Comparison of ENCODE assay signal across 9 mouse cellular contexts in genomic region chr5:150839688-150840541, GRCm38 (mm10).
DNase-seq lines count a peak whose midpoint lies in the region; ATAC-seq and TF ChIP-seq lines count a peak whose summit lies in the region.
"Had no signal": no experiment of that assay in that cellular context is flagged by ENCODE, and none has a peak within 500 bp of the region (broad histone marks: within the 10 kb centered on the region; RNA-seq: fewer than 3 reads in every experiment).

No protein-coding gene starts in this region.

- no peak overlapping the region for H3K9ac ChIP-seq in hindbrain, embryonic 15.5 days
- no peak overlapping the region for H3K9ac ChIP-seq in liver, adult 2 months (ENCODE audit: low read depth, low read length)
- no peak overlapping the region for H3K9ac ChIP-seq in midbrain, postnatal 0 days (replicated peaks; ENCODE audit: low read length, poor library complexity, severe bottlenecking)

- H3K9me3 ChIP-seq in hindbrain, embryonic 15.5 days: no peaks in the 10 kb centered on the region; the same call in 1 of the 2 replicates
- H3K9me3 ChIP-seq in midbrain, postnatal 0 days (ENCODE audit: low read length): peaks cover 5% of the 10 kb centered on the region; the same call in 1 of the 2 replicates

- TF ChIP-seq CTCF in gastrocnemius, adult 2 months (IDR thresholded peaks at IDR 0.05): no peak
- TF ChIP-seq CTCF in liver, adult 2 months (IDR thresholded peaks at IDR 0.05; ENCODE audit: low read depth, low read length): no peak
- no peak for TF ChIP-seq CTCF in midbrain, postnatal 0 days (IDR thresholded peaks at IDR 0.05)
- no peak for TF ChIP-seq CTCF in left cerebral cortex, adult 2 months (IDR thresholded peaks at IDR 0.05)

- TF ChIP-seq POLR2A in liver, adult 2 months (IDR thresholded peaks at IDR 0.05; ENCODE audit: extremely low read depth, insufficient read depth, low read length): no peak

- peak overlapping the region; percentile 28; the same call in 1 of the 2 replicates for H3K27ac ChIP-seq in gastrocnemius, adult 2 months
- H3K27ac ChIP-seq in hindbrain, embryonic 15.5 days (replicated peaks): 0 out of 2 replicates have a peak overlapping the region, but pooled peaks have one; percentile 6
- H3K27ac ChIP-seq in liver, adult 2 months (replicated peaks; ENCODE audit: insufficient read depth, low read depth, low read length): 0 out of 2 replicates have a peak overlapping the region, but pooled peaks have one; percentile 0
- H3K27ac ChIP-seq in midbrain, postnatal 0 days (ENCODE audit: low read depth, low read length): no peak overlapping the region
- H3K27ac ChIP-seq in left cerebral cortex, adult 2 months: no peak overlapping the region

- H3K4me3 ChIP-seq in gastrocnemius, adult 2 months: peak overlapping the region; percentile 45
- no peak overlapping the region for H3K4me3 ChIP-seq in hindbrain, embryonic 15.5 days
- no peak overlapping the region for H3K4me3 ChIP-seq in liver, adult 2 months (ENCODE audit: insufficient read depth, low read depth, low read length)
- H3K4me3 ChIP-seq in midbrain, postnatal 0 days (ENCODE audit: low read depth, low read length): no peak overlapping the region
- no peak overlapping the region for H3K4me3 ChIP-seq in left cerebral cortex, adult 2 months
- H3K4me3 ChIP-seq: myocyte had no signal

- intact Hi-C loops in gastrocnemius, adult 2 months (cut with DNase I): no loop called here
- intact Hi-C loops in left cerebral cortex, adult 2 months (cut with DNase I): no loop called here

- DNase-seq in cerebellum, postnatal 14 days: peak; percentile 11 to 18
- DNase-seq in cerebellum, adult 8-10 months: no peak
- DNase-seq in gastrocnemius, adult 2 months: peak; percentile 29
- DNase-seq in liver, adult 2 months (ENCODE audit: extremely low read depth, low read depth, low spot score): peak; percentile 42
- peak; percentile 62 for DNase-seq in midbrain, postnatal 0 days (ENCODE audit: low spot score)
- DNase-seq in thymus, postnatal 10 days (ENCODE audit: low spot score in 2 of 2): no peak
- no peak for DNase-seq in left cerebral cortex, adult 2 months (ENCODE audit: extremely low spot score in 1 of 2, low spot score in 2 of 2)

- no peaks in the 10 kb centered on the region for H3K36me3 ChIP-seq in hindbrain, embryonic 15.5 days
- H3K36me3 ChIP-seq in liver, adult 2 months (ENCODE audit: control insufficient read depth, insufficient read depth, low read length): no peaks in the 10 kb centered on the region
- no peaks in the 10 kb centered on the region for H3K36me3 ChIP-seq in midbrain, postnatal 0 days (ENCODE audit: insufficient read depth, low read length)

- no peak overlapping the region for H3K4me2 ChIP-seq in hindbrain, embryonic 15.5 days
- no peak overlapping the region for H3K4me2 ChIP-seq in midbrain, postnatal 0 days (ENCODE audit: low read depth, low read length, poor library complexity, severe bottlenecking)

- peaks cover 6% of the 10 kb centered on the region; the same call in 1 of the 2 replicates for H3K4me1 ChIP-seq in hindbrain, embryonic 15.5 days (replicated peaks)
- H3K4me1 ChIP-seq in liver, adult 2 months (ENCODE audit: control insufficient read depth, insufficient read depth, low read length): no peaks in the 10 kb centered on the region; the same call in 1 of the 2 replicates
- no peaks in the 10 kb centered on the region for H3K4me1 ChIP-seq in midbrain, postnatal 0 days (ENCODE audit: insufficient read depth, low read length)

- no peaks in the 10 kb centered on the region for H3K27me3 ChIP-seq in hindbrain, embryonic 15.5 days
- no peaks in the 10 kb centered on the region for H3K27me3 ChIP-seq in liver, adult 2 months (ENCODE audit: control insufficient read depth, insufficient read depth, low read length)
- no peaks in the 10 kb centered on the region for H3K27me3 ChIP-seq in midbrain, postnatal 0 days (ENCODE audit: insufficient read depth, low read length)

- WGBS in hindbrain, embryonic 15.5 days: 42% methylated on average over 11 of the region's 11 CpGs
- 66% methylated on average over 11 of the region's 11 CpGs for WGBS in liver, adult 2 months
- 40% methylated on average over 11 of the region's 11 CpGs for WGBS in midbrain, postnatal 0 days

- peak; percentile 81; the same call in 1 of the 2 replicates for ATAC-seq in hindbrain, embryonic 15.5 days (ENCODE audit: low FRiP score, low read depth)
- ATAC-seq in midbrain, postnatal 0 days (ENCODE audit: low FRiP score): peak; percentile 75

- H3K79me2 ChIP-seq in liver, adult 2 months (ENCODE audit: control insufficient read depth, insufficient read depth, low read length): no peaks in the 10 kb centered on the region

Comparison
In these comparisons a context has a peak if more than half of its experiments do, and no peak if none do; other contexts are left out.
1. DNase-seq: peak in cerebellum, postnatal 14 days (2 of 2), gastrocnemius, adult 2 months (single experiment), liver, adult 2 months (single experiment) and midbrain, postnatal 0 days (single experiment); none in cerebellum, adult 8-10 months (single experiment), thymus, postnatal 10 days (0 of 2) and left cerebral cortex, adult 2 months (0 of 2).
2. H3K27ac ChIP-seq: peak in gastrocnemius, adult 2 months (single experiment), hindbrain, embryonic 15.5 days (single experiment) and liver, adult 2 months (single experiment); none in midbrain, postnatal 0 days (single experiment) and left cerebral cortex, adult 2 months (single experiment).